Mouse (Mus musculus) cerebellum, adult 8-10 months (tissue): ENCODE data around the gene Cdk9.

Source experiments
- DNase-seq: peaks from one replicate; pipeline ENCODE4 v3.0.0; 2022

Gene Cdk9

DNA sequence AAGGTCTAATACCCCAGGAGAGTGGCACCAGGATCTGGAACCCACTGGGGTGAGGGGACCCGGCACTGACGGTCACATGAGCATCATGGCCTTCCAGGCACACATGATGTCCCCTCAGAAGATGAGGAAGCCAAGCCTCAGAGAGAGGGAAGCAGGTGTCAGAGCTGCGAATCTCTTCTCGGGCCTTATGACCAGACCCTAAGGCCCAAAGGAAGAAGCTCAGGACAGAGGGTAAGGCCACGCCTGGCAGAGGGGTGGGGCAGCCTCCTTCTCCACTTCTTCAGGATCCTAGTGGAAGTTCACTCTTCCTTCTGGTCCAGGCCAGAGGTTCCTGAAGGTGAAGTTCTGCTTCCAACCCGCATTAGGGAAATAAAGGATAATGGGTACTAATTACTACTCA, 19.8 kb upstream of the Cdk9 start:
- DNase-seq: no peak

DNA sequence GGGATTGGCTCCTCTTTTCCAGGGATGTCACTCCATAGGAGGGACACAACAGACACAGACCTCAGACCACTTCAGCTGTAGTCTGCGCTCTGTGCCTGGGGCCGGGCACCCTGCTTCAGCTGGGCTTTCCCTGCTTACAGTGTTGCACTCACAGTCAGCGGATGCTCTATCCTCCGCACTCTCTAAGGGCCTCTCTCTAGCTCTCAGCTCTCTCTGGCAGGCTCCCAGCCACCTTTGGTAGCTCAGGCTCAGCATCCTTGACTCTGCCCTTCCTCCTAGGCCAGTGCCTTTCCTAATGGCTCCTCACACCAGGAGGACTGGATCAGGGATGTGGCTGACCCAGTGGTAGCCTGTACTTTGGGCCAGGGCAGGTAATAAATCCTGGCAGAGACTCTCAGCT, 19.0 kb upstream of the Cdk9 start:
- DNase-seq: no peak

DNA sequence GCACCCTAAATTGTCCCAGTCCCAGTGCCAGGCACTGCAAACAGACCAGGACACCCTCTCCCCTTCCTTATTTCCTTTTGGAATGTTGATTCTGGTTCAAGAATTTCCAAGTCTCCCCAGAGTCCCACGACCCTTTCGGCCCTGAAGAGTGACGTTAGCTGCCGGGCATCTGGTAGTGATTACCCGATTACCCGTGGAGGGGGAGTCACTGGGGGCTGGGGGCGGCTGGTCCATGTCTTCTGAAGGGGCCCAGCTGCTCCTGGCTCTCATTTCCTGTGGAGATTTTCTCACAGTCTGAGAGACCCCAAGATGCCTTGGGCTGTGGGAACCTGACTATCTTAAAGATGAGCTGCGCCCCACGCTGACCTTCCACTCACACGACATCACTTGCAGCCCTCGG, 18.0 kb upstream of the Cdk9 start:
- DNase-seq: no peak

DNA sequence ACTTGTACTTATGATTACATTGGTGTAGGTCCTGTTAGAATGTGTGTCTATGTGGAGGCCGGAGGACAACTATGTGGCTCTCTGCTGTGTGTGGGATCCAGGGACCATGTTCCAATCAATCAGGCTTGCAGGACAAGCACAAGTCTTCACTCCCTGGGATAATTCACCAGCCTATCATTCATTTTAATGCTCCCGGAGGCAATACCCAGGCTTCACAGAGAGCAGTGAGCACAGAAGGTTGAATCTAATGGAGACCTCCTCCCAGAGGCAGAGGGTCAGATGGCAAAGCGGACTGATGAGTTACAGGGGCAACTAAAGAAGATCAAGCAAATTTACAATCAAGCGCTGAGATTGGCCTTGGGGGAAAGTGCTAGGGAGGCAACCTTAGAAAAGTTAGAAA, 16.7 kb upstream of the Cdk9 start:
- DNase-seq: no peak

DNA sequence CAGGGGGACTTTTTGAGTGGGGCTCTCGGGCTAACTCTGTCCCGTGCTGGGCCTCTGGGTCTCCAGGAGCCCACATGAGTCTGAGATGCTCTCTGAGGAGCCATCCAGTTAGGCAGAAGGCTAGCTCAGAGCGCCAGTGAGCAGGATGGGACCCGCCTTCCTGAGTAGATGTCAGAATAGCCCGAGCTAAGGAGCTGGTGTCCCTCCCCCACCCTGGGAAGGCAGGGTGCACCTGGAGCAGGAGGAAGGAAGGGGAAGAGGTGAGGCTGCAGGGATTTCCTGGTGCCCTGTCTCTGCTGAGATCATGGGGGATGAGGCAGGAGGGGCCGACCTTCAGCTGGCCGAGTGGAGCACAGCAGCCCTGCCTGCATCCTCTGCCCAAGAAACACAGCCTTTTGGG, 15.6 kb upstream of the Cdk9 start:
- no peak for DNase-seq

DNA sequence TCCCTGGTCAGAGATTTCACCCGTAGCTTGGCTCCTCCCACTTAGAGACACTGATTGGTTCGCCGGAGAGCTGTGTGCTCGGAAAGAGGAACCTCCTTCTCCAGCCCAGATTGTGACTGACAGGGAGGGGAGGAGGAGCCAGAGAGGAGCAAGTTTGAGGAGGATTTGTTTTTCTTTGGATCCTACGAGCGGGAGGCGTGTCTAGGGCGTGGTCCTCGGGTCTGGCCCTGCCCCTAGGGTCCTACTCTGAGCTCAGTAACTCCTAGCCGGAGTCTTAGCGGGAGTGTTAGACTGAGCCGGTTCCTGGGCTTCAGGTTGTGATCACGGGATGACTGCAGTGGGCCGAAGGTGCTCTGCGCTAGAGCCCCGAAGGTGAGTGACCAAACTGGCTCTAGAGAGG, 14.6 kb upstream of the Cdk9 start:
- peak; percentile 78 for DNase-seq

DNA sequence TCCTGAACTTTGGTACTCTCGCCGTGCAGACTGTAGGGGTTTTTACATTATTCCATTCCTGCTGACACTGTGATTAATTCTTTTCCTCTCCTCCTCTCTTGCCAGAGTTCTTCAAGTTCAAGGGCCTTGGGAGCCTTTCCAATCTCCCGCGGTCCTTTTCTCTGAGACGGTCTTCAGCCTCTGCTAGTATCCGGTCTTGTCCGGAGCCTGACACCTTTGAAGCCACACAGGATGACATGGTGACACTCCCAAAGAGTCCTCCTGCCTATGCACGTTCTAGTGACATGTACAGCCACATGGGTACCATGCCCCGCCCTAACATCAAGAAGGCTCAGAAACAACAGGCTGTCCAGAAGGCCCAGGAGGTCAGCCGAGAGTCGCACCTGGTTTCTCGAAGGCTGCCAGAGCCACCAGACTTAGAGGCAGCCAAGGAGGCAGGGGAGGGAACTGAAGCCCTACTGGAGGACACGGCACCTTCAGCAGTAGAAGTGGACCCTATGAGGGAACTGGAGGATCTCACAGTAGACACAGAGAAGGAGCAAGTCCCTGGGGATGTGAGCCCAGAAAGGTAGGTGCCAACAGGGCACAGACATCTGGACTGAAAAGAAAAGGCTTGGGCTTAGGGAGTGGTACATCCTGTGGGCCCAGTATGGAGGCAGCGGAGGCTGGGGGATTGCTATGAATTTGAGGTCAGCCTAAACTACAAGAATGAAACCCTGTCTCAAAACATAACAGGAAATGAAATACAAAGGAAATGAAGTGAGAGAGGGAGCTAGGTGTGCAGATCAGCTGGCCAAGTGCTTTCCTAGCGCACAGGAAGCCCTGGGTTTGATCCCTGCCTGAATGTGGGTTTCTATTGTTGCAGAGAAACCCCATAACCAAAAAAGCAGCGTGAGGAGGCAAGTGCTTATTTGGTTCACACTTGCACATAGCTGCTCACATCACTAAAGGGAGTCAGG, 12.2 kb upstream of the Cdk9 start:
- DNase-seq: no peak

DNA sequence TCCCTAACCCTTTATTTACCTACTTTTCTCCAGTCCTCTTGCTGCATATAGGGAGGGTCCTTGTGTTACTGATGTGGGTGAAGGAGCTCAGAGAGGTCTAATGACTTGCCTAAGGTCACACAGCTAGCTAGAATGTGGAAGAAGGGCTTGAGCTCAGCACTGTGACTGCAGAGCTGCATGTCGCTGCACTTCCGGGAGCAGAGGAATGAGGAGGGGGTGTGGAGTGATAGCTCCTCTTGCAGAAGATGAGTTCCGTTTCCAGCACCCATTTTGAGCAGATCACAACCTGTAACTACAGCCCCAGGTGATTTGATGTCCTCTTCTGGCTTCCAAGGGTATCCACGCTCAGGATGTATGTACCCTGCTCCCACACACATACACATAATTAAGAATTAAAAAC, 11.3 kb upstream of the Cdk9 start:
- DNase-seq: no peak

DNA sequence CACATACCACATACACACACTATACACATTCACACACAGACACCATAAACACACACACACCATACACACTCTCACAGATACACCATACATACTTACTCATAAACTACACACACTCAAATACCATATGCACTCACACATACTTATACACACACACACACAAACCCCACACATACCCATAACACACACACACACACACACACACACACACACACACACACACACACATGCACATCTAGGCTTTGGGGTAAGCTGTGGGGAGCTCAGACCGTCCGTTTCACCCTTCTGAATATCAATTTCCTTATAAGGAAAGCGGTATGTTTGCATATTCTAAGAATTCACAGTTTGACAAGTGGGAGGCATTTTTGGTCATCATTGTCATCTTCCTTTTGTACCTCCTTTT, 9.7 kb upstream of the Cdk9 start:
- no peak for DNase-seq

DNA sequence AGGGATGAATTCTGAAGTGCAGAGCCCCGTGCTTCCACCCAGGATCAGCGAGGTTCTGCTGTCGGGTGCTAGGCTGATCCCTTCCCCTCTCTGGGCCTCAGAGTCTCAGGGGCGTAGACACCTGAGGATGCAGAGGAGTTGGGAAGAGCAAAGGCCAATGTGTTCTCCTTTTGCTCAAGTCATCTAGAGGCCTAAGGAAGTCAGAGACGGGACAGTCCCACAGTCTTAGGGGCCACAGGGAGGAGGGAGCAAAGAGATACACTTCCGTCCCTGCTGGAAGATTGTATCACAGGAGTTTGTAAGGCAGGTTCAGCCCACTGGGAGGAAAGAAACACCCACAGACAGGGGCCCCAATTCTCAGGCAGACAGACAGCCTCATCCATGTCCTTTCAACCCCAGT, 9.2 kb upstream of the Cdk9 start:
- DNase-seq: no peak

DNA sequence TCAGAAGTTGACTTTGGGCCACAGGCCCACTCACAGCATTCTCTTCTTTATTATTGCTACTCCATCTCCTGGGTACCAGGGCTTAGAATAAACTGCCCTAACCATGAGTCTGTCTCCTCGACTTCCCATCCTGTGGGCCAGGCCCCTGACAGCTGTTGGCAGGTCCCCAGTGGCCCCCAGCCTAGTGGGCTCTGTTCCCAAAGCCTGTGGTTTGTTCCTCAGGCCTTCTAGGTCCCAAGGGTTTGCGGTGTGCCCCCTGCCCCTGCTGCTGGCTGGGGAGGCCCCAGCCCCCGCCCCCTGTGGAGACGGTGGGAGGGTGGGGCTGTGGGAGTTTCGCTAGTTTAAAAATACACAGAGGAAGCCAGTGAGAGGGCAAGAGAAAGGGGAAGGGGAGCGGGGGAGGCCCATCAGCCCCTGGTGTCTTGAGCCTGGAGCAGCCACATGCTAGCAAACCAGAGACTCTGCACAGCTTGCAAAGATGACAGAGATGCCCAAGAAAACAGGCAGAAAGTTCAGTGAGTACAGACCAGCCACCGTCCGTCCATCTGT, 7.9 kb upstream of the Cdk9 start, which contains the start of gene Sh2d3c:
TSS of gene Sh2d3c (plus strand) at position 375 of the 549 bp plus-strand sequence.
- no peak for DNase-seq

DNA sequence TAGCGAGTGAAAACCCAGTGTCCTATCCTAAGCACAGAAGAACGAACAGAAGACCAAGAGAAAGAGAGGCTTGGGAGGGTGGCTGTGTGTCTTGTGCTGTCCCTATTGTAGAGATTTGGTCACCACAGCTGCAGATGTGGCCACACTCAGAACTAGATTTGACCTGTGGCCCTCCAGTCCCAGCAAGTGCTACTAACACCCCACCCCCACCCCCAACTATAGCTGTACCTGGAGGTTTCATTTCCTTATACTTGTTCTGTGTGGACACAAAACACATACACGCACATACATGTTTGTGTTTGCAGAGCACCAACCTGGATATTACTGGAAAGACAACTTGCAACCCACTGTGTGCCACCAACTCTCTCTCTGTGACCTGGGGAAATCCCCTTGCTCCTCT, 7.2 kb upstream of the Cdk9 start:
- DNase-seq: no peak

DNA sequence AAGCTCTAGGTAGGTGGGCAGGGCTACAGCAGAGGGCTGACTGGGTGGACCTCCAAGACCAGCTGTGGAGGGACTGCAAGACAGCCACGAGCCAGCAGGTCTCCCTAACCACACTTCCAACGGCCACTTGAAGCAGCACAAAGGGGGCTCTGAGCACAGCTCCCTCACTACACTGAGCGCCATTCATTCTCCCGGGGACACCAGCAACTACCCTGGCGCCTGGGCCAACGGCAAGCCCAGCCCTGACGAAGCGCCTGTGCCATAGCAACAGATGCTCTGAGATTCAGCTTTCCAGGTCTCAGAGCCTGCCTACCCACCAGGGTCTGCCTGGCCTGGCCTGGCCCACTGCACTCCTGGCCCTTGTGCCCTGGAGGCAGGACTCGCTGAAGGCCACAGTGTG, 5.9 kb upstream of the Cdk9 start:
- DNase-seq: no peak

DNA sequence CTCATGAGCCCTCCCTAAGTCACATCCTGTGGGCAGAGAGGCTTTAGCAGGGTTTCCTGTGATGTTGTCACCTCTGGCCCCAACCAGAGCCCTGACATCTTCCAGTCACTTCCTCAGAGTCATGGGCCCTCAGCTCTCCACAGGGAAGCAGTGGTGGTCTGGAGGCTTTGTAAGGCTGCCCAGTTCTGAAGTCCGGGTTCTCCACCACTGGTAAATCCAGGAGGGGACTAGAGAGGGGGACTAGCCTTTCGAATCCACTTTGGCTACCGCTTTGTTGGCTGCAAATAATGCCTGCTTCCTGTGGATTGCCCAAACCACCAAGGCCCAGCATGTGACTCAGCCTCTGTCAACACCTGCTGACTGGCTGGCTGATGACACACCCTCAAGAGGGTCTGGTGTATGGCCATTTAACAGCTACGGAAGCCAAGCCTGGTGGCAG, 2.1 kb upstream of the Cdk9 start:
- DNase-seq: no peak

DNA sequence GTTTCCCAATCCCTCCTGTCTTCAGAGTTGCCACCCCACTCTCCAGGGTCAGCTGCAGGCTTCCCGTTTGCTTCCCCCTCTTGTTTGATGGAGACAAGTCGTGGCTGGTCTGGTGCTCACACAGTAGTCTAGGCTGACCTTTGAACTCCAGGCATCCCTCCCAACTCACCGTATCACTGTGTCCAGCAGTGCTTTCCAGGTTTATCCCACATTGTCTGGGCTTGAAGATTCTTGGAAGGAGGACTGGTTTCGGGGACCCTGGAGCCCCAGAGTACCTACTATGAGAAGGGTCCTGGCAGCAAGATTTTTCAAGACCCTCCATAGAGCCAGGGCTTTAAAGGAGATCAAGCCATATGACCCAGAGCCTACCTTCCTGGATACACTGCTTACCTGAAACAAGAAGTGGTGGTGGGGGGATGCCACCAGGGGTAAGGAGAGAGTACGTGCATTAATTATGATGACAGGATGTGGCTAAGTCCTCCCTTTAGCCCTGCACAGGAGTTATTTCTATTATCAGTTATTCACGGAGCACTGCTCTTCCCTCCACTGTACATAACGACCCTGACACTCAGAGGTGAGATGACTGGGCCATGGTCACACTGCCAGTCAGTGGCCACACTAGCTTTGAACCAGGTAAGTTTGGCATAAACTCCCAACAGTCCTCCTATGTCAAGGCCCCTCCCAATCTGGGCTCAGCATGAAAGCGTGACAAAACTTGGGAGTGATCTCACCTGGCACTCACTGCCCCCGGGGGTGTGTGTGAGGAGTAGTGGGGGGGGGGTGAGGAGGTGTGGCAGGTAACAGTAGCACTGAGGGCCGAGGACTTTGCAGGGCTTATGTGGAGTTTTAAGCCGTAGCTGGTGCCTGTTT, 1.5 kb upstream of the Cdk9 start:
- DNase-seq: peak; percentile 39

DNA sequence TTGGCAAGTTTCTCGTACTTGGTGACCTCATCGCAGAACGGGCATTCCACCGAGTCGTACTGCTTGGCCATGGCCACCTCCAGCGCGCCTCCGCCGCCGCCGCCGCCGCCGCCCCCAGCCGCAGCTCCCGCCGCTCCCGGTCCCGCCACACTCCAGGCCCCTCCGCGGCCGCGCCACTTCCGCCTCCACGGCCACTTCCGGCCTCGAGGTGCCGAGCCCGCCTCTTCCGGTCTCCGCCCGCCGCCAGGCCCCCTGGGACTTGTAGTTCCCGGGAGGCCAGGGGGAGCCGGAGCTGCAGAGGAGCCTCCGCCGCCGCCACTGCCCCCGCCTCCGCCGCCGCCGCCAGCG, 316 bp downstream of the Cdk9 start:
- peak; percentile 96 for DNase-seq

DNA sequence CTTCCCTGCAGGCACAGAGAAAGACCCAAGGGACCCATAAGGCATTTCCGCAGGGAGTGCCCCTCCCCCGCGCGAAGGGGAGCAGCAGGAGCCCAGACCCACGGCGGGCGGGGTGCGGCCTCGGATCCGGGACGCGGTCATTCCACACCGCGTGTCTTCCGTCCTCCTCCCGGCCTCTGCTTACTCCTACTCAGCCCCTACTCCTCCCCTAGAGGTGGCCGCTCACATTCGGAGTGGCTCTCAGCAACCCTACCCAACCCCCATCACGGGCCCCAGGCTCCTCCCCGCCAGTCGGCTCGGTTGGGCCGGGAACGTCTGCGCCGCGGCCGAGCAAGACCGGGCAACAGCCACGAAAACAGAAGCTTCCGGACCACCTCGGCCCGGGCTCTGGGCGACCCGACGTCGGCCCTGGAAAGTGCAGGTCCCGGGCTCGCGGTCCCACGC, 746 bp downstream of the Cdk9 start:
- peak; percentile 59 for DNase-seq

DNA sequence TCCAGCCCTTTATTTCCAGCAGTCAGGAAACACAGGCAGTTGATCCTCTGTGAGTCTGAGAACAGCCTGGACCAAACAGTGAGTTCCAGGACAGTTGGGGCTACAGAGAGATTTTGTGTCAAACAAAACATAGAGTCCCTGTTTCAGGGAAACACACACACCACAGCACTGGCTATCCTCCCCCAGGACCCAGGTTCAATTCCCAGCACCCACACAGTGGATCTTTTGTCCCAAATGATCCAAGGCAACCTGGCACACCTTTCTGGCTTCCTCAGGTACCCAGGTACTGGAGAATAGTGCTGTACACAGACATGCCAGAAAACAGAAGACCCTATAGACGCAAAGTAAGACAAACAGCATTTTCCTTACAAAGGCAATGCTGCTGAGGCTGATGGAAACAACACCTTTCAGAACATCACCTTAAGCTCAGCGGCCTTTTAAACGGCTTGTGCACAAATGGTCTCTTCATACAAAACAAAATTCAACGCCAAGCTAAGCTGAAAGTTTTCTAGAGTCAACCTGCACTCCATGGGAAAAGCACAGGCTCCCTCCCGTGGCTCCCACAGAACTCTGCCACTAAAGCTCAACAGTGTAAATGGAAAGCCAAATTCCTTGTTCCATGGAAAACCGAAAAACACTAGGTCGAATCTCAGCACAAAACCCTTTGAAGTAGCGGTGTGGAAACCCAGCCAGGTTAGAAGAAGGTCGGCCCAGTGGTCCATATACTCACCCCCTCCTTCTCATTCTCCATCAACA, 1.4 kb downstream of the Cdk9 start:
- DNase-seq: no peak

DNA sequence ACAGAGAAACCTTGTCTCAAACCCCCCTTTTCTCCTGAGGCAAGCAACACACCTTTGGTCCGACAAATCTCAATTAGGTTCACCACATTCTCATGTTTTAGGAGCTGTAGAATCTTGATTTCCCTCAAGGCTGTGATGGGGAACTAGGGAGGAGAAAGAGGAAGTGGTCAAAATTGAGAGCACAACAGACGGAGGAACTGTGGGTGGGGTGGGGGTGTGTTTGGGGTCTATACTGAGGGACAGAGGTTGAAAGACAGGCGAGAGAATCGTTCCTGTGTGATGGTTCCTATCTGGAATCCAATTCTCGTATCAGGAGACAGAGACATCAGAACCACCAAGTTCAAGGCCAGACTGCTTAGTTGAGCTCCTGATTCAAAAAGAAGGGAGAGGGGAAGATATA, 2.5 kb downstream of the Cdk9 start:
- DNase-seq: no peak

DNA sequence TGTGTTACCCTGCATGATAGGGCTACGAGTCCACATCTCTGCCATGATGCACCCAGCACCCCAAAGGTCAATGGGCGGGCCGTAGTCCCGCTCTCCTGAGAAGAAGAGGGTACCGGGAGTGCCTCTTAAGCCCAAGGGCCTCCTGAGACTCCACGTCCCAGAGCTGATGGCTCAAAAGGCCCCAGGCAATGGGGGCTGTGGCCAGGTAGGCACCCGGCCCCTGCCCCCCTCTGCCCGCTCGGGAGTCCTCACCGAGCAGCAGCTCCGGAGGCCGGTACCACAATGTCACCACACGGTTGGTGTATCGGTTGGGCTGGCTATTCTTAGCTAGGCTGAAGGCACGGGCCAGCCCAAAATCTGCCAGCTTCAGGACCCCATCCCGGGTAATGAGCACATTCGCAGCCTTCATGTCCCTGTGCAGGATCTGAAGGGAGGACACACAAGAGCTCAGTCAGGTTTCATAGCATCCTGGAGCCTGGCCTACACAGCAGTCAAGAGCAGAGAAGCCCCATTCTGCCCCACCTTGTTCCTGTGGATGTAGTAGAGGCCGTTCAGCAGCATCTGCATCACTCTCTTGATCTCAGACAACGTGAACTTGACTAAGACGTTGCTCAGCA, 3.2 kb downstream of the Cdk9 start:
- DNase-seq: no peak

DNA sequence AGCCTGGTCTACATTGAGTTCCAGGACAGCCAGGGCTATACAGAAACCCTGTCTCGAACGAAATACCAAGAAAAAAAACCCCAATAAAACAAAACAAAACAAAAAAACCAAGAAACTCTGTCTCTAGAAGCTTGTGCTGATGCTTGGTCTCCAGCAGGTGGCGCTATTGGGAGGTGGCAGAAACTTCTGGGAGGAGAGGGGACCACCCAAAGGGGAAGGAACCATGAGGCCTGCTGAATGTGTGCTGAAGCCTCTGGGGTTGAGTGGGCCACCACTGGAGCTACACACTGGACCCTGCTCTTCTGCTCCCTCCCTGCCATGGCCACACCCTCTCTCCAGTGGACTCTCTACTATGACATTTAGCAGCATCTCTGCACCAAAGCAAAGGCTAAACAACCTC, 4.2 kb downstream of the Cdk9 start:
- peak; percentile 46 for DNase-seq

DNA sequence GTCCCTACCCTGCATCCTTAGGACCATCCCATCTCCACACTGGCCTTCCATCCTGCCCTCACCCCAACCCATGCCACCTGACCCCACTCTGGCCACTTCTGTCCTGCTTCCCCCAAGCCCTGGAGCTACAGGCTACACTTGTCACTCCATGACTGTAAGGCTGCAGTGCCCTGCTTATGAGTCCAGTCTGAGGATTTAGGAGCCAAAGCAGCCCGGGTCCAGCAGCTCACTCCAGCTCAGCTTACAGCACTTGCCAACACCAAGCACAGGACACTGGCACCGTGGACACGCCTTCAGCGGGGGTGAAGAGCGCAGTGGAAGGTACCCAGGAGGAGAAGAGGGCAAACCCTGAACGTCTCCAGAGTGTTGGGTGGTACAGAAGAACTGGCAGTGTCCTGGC, 5.9 kb downstream of the Cdk9 start:
- DNase-seq: no peak
